Mouse (Mus musculus) embryonic facial prominence, embryonic 10.5 days (tissue): ENCODE measurements around the gene Eps8l1. TPM values are rescaled to one million over a fixed set of nuclear protein-coding genes. Genes with fewer than 3 reads are reported as not detected.

Source experiments
- microRNA-seq: library from miRNA; unstranded; fragments of <30 nt; microRNA quantifications from one replicate; pipeline ENCODE4, GENCODE M21; 2017
- polyA plus RNA-seq: library from polyadenylated mRNA; unstranded; fragments of >200 nt; fragmentation: Nextera tagmentation; extraction: Ambion mirVana; gene quantifications from 2 replicates; pipeline ENCODE4 v1.2.1, GENCODE M21; 2016

Eps8l1 gene
- polyA plus RNA-seq, 1 experiment from 2014 or later = 5.3 TPM

Small RNAs within 50 kb of the gene (microRNA-seq; reads per million reads assigned to microRNA genes)
- not detected for gene Gm24605

Other genes with a start within 250 kb of the Eps8l1 start
- not detected in 2 replicates for gene Lilra5, start 222.9 kb upstream of the Eps8l1 start, polyA plus RNA-seq
- not detected in 2 replicates for gene Ncr1, start 123.0 kb upstream of the Eps8l1 start, polyA plus RNA-seq
- gene Gp6, start 62.9 kb upstream of the Eps8l1 start, polyA plus RNA-seq = 0.24 and 0.31 TPM in 2 replicates
- 35.5 and 36.9 TPM in 2 replicates for gene Rdh13, start 15.0 kb upstream of the Eps8l1 start, polyA plus RNA-seq
- 35.5 and 40.5 TPM in 2 replicates for gene Ppp1r12c, start 41.0 kb downstream of the Eps8l1 start, polyA plus RNA-seq
- gene Tnnt1, start 55.7 kb downstream of the Eps8l1 start, polyA plus RNA-seq = 8.3 and 10.4 TPM in 2 replicates
- gene Tnni3, start 63.6 kb downstream of the Eps8l1 start, polyA plus RNA-seq = 2.7 and 3.6 TPM in 2 replicates
- 1.9 and 3.0 TPM in 2 replicates for gene Dnaaf3, start 71.8 kb downstream of the Eps8l1 start, polyA plus RNA-seq
- 4.3 and 5.6 TPM in 2 replicates for gene Syt5, start 86.9 kb downstream of the Eps8l1 start, polyA plus RNA-seq
- not detected in 2 replicates for gene Ptprh, start 143.4 kb downstream of the Eps8l1 start, polyA plus RNA-seq
- 1.9 and 2.1 TPM in 2 replicates for gene Tmem86b, start 170.7 kb downstream of the Eps8l1 start, polyA plus RNA-seq
- 9.3 and 11.0 TPM in 2 replicates for gene Ppp6r1, start 198.3 kb downstream of the Eps8l1 start, polyA plus RNA-seq
- 131 and 136 TPM in 2 replicates for gene Hspbp1, start 224.4 kb downstream of the Eps8l1 start, polyA plus RNA-seq
- gene Brsk1, start 229.9 kb downstream of the Eps8l1 start, polyA plus RNA-seq = 2.0 and 2.2 TPM in 2 replicates